ENCODE assay signal across 30 mouse cellular contexts in genomic region chr11:43509878-43510277, GRCm38 (mm10). TPM values are rescaled to one million over a fixed set of nuclear protein-coding genes. Genes with fewer than 3 reads are reported as not detected.
"Had no signal": no experiment of that assay in that cellular context is flagged by ENCODE, and none has a peak within 500 bp of the region (broad histone marks: within the 10 kb centered on the region; RNA-seq: fewer than 3 reads in every experiment).

No protein-coding gene starts in this region.

- H3K4me1 ChIP-seq: embryonic facial prominence, embryonic 10.5 days; embryonic facial prominence, embryonic 12.5 days; embryonic facial prominence, embryonic 13.5 days; embryonic facial prominence, embryonic 15.5 days; forebrain, embryonic 12.5 days; forebrain, embryonic 13.5 days; forebrain, embryonic 15.5 days had no signal

- ATAC-seq: forebrain, embryonic 13.5 days; forebrain, embryonic 14.5 days; forebrain, embryonic 15.5 days; forebrain, embryonic 16.5 days; forebrain, postnatal 0 days had no signal

- H3K4me3 ChIP-seq: embryonic facial prominence, embryonic 10.5 days; embryonic facial prominence, embryonic 12.5 days; embryonic facial prominence, embryonic 13.5 days; embryonic facial prominence, embryonic 15.5 days; erythroblast, embryonic 14.5 days; forebrain, embryonic 12.5 days; forebrain, embryonic 13.5 days; forebrain, embryonic 15.5 days; gastrocnemius, adult 2 months; heart, adult 2 months had no signal

- H3K27ac ChIP-seq: embryonic facial prominence, embryonic 10.5 days; embryonic facial prominence, embryonic 12.5 days; embryonic facial prominence, embryonic 13.5 days; embryonic facial prominence, embryonic 15.5 days; forebrain, embryonic 12.5 days; forebrain, embryonic 13.5 days; forebrain, embryonic 15.5 days; gastrocnemius, adult 2 months; heart, adult 2 months had no signal

- DNase-seq: cerebellum, adult 2 months; cerebellum, adult 8-10 months; cerebellum, adult 9-10 months; cerebellum, adult 9-11 months; cerebellum, postnatal 10 days; cerebellum, postnatal 14 days; cerebellum, postnatal 25 days; cerebellum, postnatal 36 days; embryo, embryonic 11 days; forebrain, postnatal 0 days; gastrocnemius, adult 2 months; gastrocnemius, postnatal 10 days; gastrocnemius, postnatal 14 days; gastrocnemius, postnatal 25 days; gastrocnemius, postnatal 36 days; heart, adult 11 months; heart, adult 18-20 months; heart, adult 2 months had no signal

- H3K9me3 ChIP-seq: embryonic facial prominence, embryonic 10.5 days; embryonic facial prominence, embryonic 12.5 days; embryonic facial prominence, embryonic 13.5 days; embryonic facial prominence, embryonic 15.5 days; forebrain, embryonic 12.5 days; forebrain, embryonic 13.5 days; forebrain, embryonic 15.5 days had no signal

- H3K36me3 ChIP-seq: embryonic facial prominence, embryonic 10.5 days; embryonic facial prominence, embryonic 12.5 days; embryonic facial prominence, embryonic 13.5 days; embryonic facial prominence, embryonic 15.5 days; forebrain, embryonic 12.5 days; forebrain, embryonic 15.5 days had no signal

- H3K4me2 ChIP-seq: embryonic facial prominence, embryonic 12.5 days; embryonic facial prominence, embryonic 13.5 days; embryonic facial prominence, embryonic 15.5 days; forebrain, embryonic 12.5 days; forebrain, embryonic 13.5 days; forebrain, embryonic 15.5 days had no signal

- H3K27me3 ChIP-seq: embryonic facial prominence, embryonic 12.5 days; embryonic facial prominence, embryonic 13.5 days; embryonic facial prominence, embryonic 15.5 days; forebrain, embryonic 12.5 days; forebrain, embryonic 13.5 days; forebrain, embryonic 15.5 days had no signal

- H3K9ac ChIP-seq: embryonic facial prominence, embryonic 12.5 days; embryonic facial prominence, embryonic 13.5 days; embryonic facial prominence, embryonic 15.5 days; forebrain, embryonic 12.5 days; forebrain, embryonic 13.5 days; forebrain, embryonic 15.5 days; forebrain, postnatal 0 days had no signal

RNA-seq across cellular contexts. Expression of gene Ccnjl, which starts 18.7 kb away (rescaled TPM):
- total RNA-seq: gastrocnemius, adult 18-20 months had no signal
- polyA plus RNA-seq: erythroblast, embryonic 14.5 days had no signal

RNA-seq across cellular contexts. Expression of gene C1qtnf2, which starts 35.8 kb away (rescaled TPM):
- total RNA-seq: common myeloid progenitor, adult 5-6 weeks had no signal
- polyA plus RNA-seq: erythroblast, embryonic 14.5 days had no signal
